Mouse (Mus musculus) forebrain, embryonic 13.5 days (tissue): ENCODE measurements around the gene Cyp4f16. TPM values are rescaled to one million over a fixed set of nuclear protein-coding genes. Genes with fewer than 3 reads are reported as not detected.
"Not testable (repeated sequence)": the region's sequence is repeated elsewhere in the genome, so short reads cannot be mapped to it uniquely, and the experiment has no call there.

Experiments
- ATAC-seq: fragments of 200-750 bp; cut with Nextera tagmentation; 2 replicates; pipeline ENCODE4 v1.8.0; 2017
- H3K27ac ChIP-seq: fragments of 300-500 bp; sonication (generic); 2 replicates; pipeline ENCODE4 v1.5.1; 2015; ENCODE audit warnings: inconsistent platforms, mild to moderate bottlenecking, moderate library complexity
- H3K27me3 ChIP-seq: fragments of 300-500 bp; sonication (generic); 2 replicates; pipeline ENCODE4 v1.6.1; 2015; ENCODE audit warnings: mild to moderate bottlenecking, inconsistent platforms
- H3K36me3 ChIP-seq: fragments of 300-500 bp; sonication (generic); 2 replicates; pipeline ENCODE4 v1.6.1; 2015; ENCODE audit warnings: mild to moderate bottlenecking, inconsistent platforms; ENCODE audit not compliant: poor library complexity, severe bottlenecking
- H3K4me1 ChIP-seq: fragments of 300-500 bp; sonication (generic); 2 replicates; pipeline ENCODE4 v1.6.1; 2015; ENCODE audit warnings: inconsistent platforms
- H3K4me2 ChIP-seq: fragments of 300-500 bp; sonication (generic); 2 replicates; pipeline ENCODE4 v1.6.1; 2015; ENCODE audit warnings: inconsistent platforms, mild to moderate bottlenecking, moderate library complexity
- H3K4me3 ChIP-seq: fragments of 300-500 bp; sonication (generic); 2 replicates; pipeline ENCODE4 v1.5.1; 2015; ENCODE audit warnings: mild to moderate bottlenecking, inconsistent platforms
- H3K9ac ChIP-seq: fragments of 300-500 bp; sonication (generic); 2 replicates; pipeline ENCODE4 v1.6.1; 2015; ENCODE audit warnings: mild to moderate bottlenecking, inconsistent platforms
- H3K9me3 ChIP-seq: fragments of 300-500 bp; sonication (generic); replicated peaks from 2 replicates; pipeline ENCODE4 v1.6.1; 2016; ENCODE audit warnings: inconsistent platforms
- WGBS: fragments of 180-500 bp; shearing (Covaris S2); methylation state at CpG from one replicate; pipeline ENCODE4 v1.1.7; 2015; 5-methylcytosine and 5-hydroxymethylcytosine counted together
- polyA plus RNA-seq: library from polyadenylated mRNA; unstranded; fragments of >200 nt; fragmentation: Nextera tagmentation; extraction: Ambion mirVana; gene quantifications from 2 replicates; pipeline ENCODE4 v1.2.1, GENCODE M21; 2015

Cyp4f16 gene
- polyA plus RNA-seq, 1 experiment from 2014 or later = 21.4 TPM

DNA sequence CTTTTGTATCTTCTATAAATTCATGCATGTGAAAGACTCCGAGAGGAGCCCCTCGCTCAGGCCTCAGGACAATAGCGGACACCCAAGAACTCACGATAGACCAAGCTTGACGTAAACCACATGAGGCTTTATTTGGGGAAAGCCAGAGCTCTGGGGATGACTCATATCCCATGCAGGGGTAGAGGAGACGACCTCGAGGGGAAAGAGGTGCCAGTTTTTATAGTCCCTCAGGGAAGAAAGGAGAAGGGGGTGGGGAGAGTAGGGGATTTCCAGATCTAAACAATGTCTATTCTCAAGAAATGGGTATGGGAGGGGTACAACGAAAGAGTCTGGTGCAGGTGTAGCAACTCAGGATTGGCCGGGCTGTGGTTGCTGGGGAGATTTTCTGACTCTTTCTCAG lies 18.0 kb downstream of the Cyp4f16 start:
- not testable (repeated sequence) for ATAC-seq, H3K27ac ChIP-seq

DNA sequence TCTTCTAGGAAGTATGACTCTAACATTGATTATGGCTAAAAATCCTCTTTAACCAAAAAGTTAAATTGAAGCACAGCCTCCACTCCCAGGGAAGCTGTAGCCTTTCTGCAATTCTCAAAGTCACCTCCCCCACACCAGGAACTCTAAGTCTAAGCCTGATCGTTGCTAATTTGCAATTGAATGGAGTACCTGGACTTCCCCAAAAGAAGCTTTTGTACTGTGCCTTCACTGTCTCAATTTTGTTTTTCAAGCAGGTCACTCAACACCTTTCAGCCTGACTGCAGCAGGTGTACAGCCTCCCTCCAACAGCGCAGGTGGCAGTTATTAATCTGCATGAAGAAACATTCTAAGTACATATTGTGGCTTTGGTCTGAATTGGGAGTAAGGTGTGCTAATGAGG lies 26.9 kb downstream of the Cyp4f16 start:
- not testable (repeated sequence) for H3K4me1 ChIP-seq, H3K27me3 ChIP-seq, H3K4me2 ChIP-seq, H3K27ac ChIP-seq, H3K4me3 ChIP-seq, H3K9ac ChIP-seq, ATAC-seq, H3K36me3 ChIP-seq, H3K9me3 ChIP-seq
- WGBS = 81% methylated on average over 2 of the region's 2 CpGs

More for the DNA sequence above, 18.0 kb downstream of the Cyp4f16 start:
- H3K4me2 ChIP-seq, H3K9me3 ChIP-seq, H3K27me3 ChIP-seq, H3K4me3 ChIP-seq, H3K9ac ChIP-seq, H3K36me3 ChIP-seq, H3K4me1 ChIP-seq: not testable (repeated sequence)
- WGBS = 89% methylated on average over 9 of the region's 9 CpGs

DNA sequence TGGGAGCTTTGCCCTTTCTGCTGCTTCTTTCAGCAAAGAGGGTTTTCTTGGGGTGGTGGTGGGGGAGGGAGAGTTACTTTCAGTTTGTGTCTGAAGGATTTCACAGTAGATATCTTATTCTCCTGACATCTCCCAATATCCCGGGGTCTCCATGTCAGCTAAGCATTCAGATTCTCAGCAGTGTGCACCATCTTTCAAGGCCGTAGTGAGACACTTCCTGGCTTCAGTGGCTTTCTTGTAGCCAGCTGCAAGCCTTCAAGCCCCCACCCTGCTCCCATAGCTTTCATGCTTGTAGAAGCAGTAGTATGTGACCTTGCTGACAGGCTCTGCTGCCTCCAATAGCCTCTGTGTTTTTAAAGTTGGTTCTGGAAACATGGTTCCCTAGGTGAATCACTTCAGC lies 36.9 kb downstream of the Cyp4f16 start:
- H3K36me3 ChIP-seq, H3K27ac ChIP-seq, H3K27me3 ChIP-seq, H3K4me1 ChIP-seq, ATAC-seq, H3K4me3 ChIP-seq, H3K4me2 ChIP-seq, H3K9ac ChIP-seq, H3K9me3 ChIP-seq: not testable (repeated sequence)
- WGBS = 80% methylated on average over 2 of the region's 2 CpGs

DNA sequence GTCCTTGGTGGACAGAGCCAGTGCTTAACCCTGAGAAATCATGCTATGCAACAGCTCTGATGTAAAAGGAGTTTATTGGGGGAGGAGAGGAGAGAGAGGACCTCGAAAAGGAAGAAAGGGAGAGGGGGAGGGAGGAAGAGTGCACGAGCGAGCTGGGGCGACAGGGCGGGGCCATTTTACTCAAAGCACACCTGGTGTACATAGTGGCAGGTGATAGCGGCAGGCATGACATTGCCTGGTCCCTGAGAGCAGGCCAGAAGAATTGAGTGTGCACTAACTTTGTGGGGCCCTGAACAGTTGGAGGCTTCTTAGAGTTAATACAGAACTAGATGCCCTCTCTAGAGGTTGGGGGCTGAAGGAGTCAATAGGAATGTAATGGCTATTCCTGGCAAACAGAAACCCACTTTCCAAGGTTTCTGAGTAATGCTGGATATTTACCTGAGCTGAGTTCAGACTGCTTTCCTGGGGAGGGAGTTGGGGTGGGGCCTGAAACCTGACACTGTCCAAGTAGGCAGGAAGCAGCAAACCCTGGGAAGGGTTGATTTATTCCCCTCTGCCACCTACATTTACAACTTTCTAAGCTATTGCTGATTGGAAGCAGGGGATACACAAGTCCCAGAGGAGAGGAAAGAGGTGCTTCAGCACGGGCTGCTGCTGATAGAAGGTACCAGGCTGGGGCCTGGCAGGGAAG lies 41.3 kb downstream of the Cyp4f16 start:
- no peak for ATAC-seq
- no peaks in the 10 kb centered on the region for H3K36me3 ChIP-seq
- H3K27me3 ChIP-seq = no peaks in the 10 kb centered on the region
- no peak overlapping the region for H3K4me2 ChIP-seq
- no peaks in the 10 kb centered on the region for H3K9me3 ChIP-seq
- H3K4me1 ChIP-seq = no peaks in the 10 kb centered on the region
- 65% methylated on average over 7 of the region's 7 CpGs for WGBS
- no peak overlapping the region for H3K4me3 ChIP-seq
- no peak overlapping the region for H3K27ac ChIP-seq
- H3K9ac ChIP-seq = no peak overlapping the region

DNA sequence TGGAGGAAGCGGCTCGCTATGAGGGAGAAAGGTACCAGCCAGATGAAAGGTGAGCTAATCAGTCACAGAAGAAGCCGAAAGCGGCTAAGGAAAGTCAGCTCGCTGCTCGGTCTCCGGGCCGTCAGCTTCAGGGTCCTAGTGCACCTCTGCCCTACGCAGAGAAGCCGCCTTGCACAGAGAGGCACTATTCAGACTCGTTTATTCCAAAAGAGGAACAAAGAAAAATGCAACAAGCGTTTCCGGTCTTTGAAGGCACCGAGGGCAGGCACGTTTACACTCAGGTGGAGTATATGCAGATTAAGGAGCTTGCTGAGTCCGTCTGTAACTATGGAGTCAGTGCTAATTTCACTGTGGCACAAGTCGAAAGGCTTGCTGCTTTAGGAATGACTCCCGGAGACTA lies 60.1 kb downstream of the Cyp4f16 start:
- 90% methylated on average over 18 of the region's 18 CpGs for WGBS
- H3K9me3 ChIP-seq = no peaks in the 10 kb centered on the region
- no peak overlapping the region for H3K9ac ChIP-seq
- ATAC-seq = no peak
- H3K27me3 ChIP-seq = no peaks in the 10 kb centered on the region
- H3K27ac ChIP-seq = no peak overlapping the region
- no peak overlapping the region for H3K4me2 ChIP-seq
- H3K4me3 ChIP-seq = no peak overlapping the region
- H3K36me3 ChIP-seq = no peaks in the 10 kb centered on the region
- no peaks in the 10 kb centered on the region for H3K4me1 ChIP-seq

Other genes with a start within 250 kb of the Cyp4f16 start
- gene Akap8, start 215.3 kb upstream of the Cyp4f16 start, polyA plus RNA-seq = 112 and 114 TPM in 2 replicates
- 113 and 119 TPM in 2 replicates for gene Akap8l, start 186.0 kb upstream of the Cyp4f16 start, polyA plus RNA-seq
- gene Wiz, start 147.1 kb upstream of the Cyp4f16 start, polyA plus RNA-seq = 26.6 and 27.7 TPM in 2 replicates
- 0.26 and 0.32 TPM in 2 replicates for gene Rasal3, start 133.0 kb upstream of the Cyp4f16 start, polyA plus RNA-seq
- not detected in 2 replicates for gene Pglyrp2, start 112.4 kb upstream of the Cyp4f16 start, polyA plus RNA-seq
- 0.17 and 0.35 TPM in 2 replicates for gene Cyp4f39, start 83.8 kb upstream of the Cyp4f16 start, polyA plus RNA-seq
- 7.0 and 7.8 TPM in 2 replicates for gene Cyp4f17, start 30.5 kb upstream of the Cyp4f16 start, polyA plus RNA-seq
- 0.64 TPM in 1 of 2 replicates, not detected in the other for gene Cyp4f37, start 84.8 kb downstream of the Cyp4f16 start, polyA plus RNA-seq
- not detected in 2 replicates for gene Cyp4f40, start 122.3 kb downstream of the Cyp4f16 start, polyA plus RNA-seq
- 0.84 and 1.4 TPM in 2 replicates for gene Cyp4f15, start 149.1 kb downstream of the Cyp4f16 start, polyA plus RNA-seq